Mouse (Mus musculus): ENCODE results near the gene Rpl36a. TPM values are rescaled to one million over a fixed set of nuclear protein-coding genes. Genes with fewer than 3 reads are reported as not detected.

Gene Rpl36a
- polyA plus RNA-seq, 1 experiment = 219 TPM

GRCm38 (mm10) chrX:134619695-134620094, 34.2 kb downstream of the Rpl36a start:
- H3K27ac ChIP-seq (ENCODE audit: insufficient read depth, low read depth, low read length) = no peak overlapping the region
- TF ChIP-seq POLR2A (IDR thresholded peaks at IDR 0.05; ENCODE audit: low read depth, low read length) (no peak), CTCF (conservative IDR thresholded peaks at IDR 0.05; ENCODE audit: insufficient read depth, insufficient read length, low read depth, low read length) (no peak)
- DNase-seq = no peak
- H3K36me3 ChIP-seq (ENCODE audit: control insufficient read depth, insufficient read depth, low read length) = no peaks in the 10 kb centered on the region
- H3K4me1 ChIP-seq (ENCODE audit: control insufficient read depth, insufficient read depth, low read length) = no peaks in the 10 kb centered on the region
- no peak overlapping the region for H3K4me3 ChIP-seq (ENCODE audit: insufficient read depth, low read depth, low read length)
- 63% methylated on average over 9 of the region's 9 CpGs for WGBS
- no peaks in the 10 kb centered on the region for H3K27me3 ChIP-seq (replicated peaks; ENCODE audit: control insufficient read depth, insufficient read depth, low read length)

GRCm38 (mm10) chrX:134620254-134620865, 34.9 kb downstream of the Rpl36a start:
- WGBS = 62% methylated on average over 8 of the region's 8 CpGs
- no peak overlapping the region for H3K27ac ChIP-seq (ENCODE audit: insufficient read depth, low read depth, low read length)
- DNase-seq = no peak
- H3K27me3 ChIP-seq (replicated peaks; ENCODE audit: control insufficient read depth, insufficient read depth, low read length) = no peaks in the 10 kb centered on the region
- H3K36me3 ChIP-seq (ENCODE audit: control insufficient read depth, insufficient read depth, low read length) = no peaks in the 10 kb centered on the region
- no peaks in the 10 kb centered on the region for H3K4me1 ChIP-seq (ENCODE audit: control insufficient read depth, insufficient read depth, low read length)
- H3K4me3 ChIP-seq (ENCODE audit: insufficient read depth, low read depth, low read length) = no peak overlapping the region
- TF ChIP-seq CTCF (conservative IDR thresholded peaks at IDR 0.05; ENCODE audit: insufficient read depth, insufficient read length, low read depth, low read length) (no peak), POLR2A (IDR thresholded peaks at IDR 0.05; ENCODE audit: low read depth, low read length) (no peak)

GRCm38 (mm10) chrX:134621685-134622084, 36.2 kb downstream of the Rpl36a start:
- no peaks in the 10 kb centered on the region for H3K27me3 ChIP-seq (replicated peaks; ENCODE audit: control insufficient read depth, insufficient read depth, low read length)
- no peaks in the 10 kb centered on the region for H3K36me3 ChIP-seq (ENCODE audit: control insufficient read depth, insufficient read depth, low read length)
- H3K4me3 ChIP-seq (ENCODE audit: insufficient read depth, low read depth, low read length) = no peak overlapping the region
- no peak for DNase-seq
- TF ChIP-seq POLR2A (IDR thresholded peaks at IDR 0.05; ENCODE audit: low read depth, low read length) (no peak), CTCF (conservative IDR thresholded peaks at IDR 0.05; ENCODE audit: insufficient read depth, insufficient read length, low read depth, low read length) (no peak)
- no peak overlapping the region for H3K27ac ChIP-seq (ENCODE audit: insufficient read depth, low read depth, low read length)
- 90% methylated on average over 3 of the region's 3 CpGs for WGBS
- H3K4me1 ChIP-seq (ENCODE audit: control insufficient read depth, insufficient read depth, low read length) = no peaks in the 10 kb centered on the region

GRCm38 (mm10) chrX:134623350-134623749, 37.9 kb downstream of the Rpl36a start:
- WGBS = 82% methylated on average over 4 of the region's 4 CpGs
- no peaks in the 10 kb centered on the region for H3K36me3 ChIP-seq (ENCODE audit: control insufficient read depth, insufficient read depth, low read length)
- H3K4me3 ChIP-seq (ENCODE audit: insufficient read depth, low read depth, low read length) = no peak overlapping the region
- H3K27me3 ChIP-seq (replicated peaks; ENCODE audit: control insufficient read depth, insufficient read depth, low read length) = no peaks in the 10 kb centered on the region
- no peak overlapping the region for H3K27ac ChIP-seq (ENCODE audit: insufficient read depth, low read depth, low read length)
- no peaks in the 10 kb centered on the region for H3K4me1 ChIP-seq (ENCODE audit: control insufficient read depth, insufficient read depth, low read length)
- DNase-seq = no peak
- no peak for TF ChIP-seq POLR2A (IDR thresholded peaks at IDR 0.05; ENCODE audit: low read depth, low read length)
- no peak for TF ChIP-seq CTCF (conservative IDR thresholded peaks at IDR 0.05; ENCODE audit: insufficient read depth, insufficient read length, low read depth, low read length)

GRCm38 (mm10) chrX:134628200-134628599, 42.7 kb downstream of the Rpl36a start:
- TF ChIP-seq POLR2A (IDR thresholded peaks at IDR 0.05; ENCODE audit: low read depth, low read length) = no peak
- no peak for TF ChIP-seq CTCF (conservative IDR thresholded peaks at IDR 0.05; ENCODE audit: insufficient read depth, insufficient read length, low read depth, low read length)
- Histone ChIP-seq H3K27me3 (replicated peaks; ENCODE audit: control insufficient read depth, insufficient read depth, low read length) (no peaks in the 10 kb centered on the region), H3K27ac (ENCODE audit: insufficient read depth, low read depth, low read length) (no peak overlapping the region), H3K4me3 (ENCODE audit: insufficient read depth, low read depth, low read length) (no peak overlapping the region), H3K4me1 (ENCODE audit: control insufficient read depth, insufficient read depth, low read length) (no peaks in the 10 kb centered on the region), H3K36me3 (ENCODE audit: control insufficient read depth, insufficient read depth, low read length) (no peaks in the 10 kb centered on the region)
- 67% methylated on average over 2 of the region's 2 CpGs for WGBS
- DNase-seq = no peak

GRCm38 (mm10) chrX:134632710-134633109, 47.3 kb downstream of the Rpl36a start:
- Histone ChIP-seq H3K4me3 (ENCODE audit: insufficient read depth, low read depth, low read length) (no peak overlapping the region), H3K4me1 (ENCODE audit: control insufficient read depth, insufficient read depth, low read length) (no peaks in the 10 kb centered on the region), H3K27me3 (replicated peaks; ENCODE audit: control insufficient read depth, insufficient read depth, low read length) (no peaks in the 10 kb centered on the region), H3K36me3 (ENCODE audit: control insufficient read depth, insufficient read depth, low read length) (no peaks in the 10 kb centered on the region), H3K27ac (ENCODE audit: insufficient read depth, low read depth, low read length) (no peak overlapping the region)
- WGBS = 94% methylated on average over 5 of the region's 5 CpGs
- DNase-seq = no peak
- TF ChIP-seq CTCF (conservative IDR thresholded peaks at IDR 0.05; ENCODE audit: insufficient read depth, insufficient read length, low read depth, low read length) = no peak
- no peak for TF ChIP-seq POLR2A (IDR thresholded peaks at IDR 0.05; ENCODE audit: low read depth, low read length)

- 74% methylated on average over 3 of the region's 3 CpGs for WGBS
- no peak overlapping the region for H3K27ac ChIP-seq (ENCODE audit: insufficient read depth, low read depth, low read length)
- H3K36me3 ChIP-seq (ENCODE audit: control insufficient read depth, insufficient read depth, low read length) = no peaks in the 10 kb centered on the region
- no peak for DNase-seq
- H3K27me3 ChIP-seq (replicated peaks; ENCODE audit: control insufficient read depth, insufficient read depth, low read length) = no peaks in the 10 kb centered on the region
- H3K4me3 ChIP-seq (ENCODE audit: insufficient read depth, low read depth, low read length) = no peak overlapping the region
- TF ChIP-seq POLR2A (IDR thresholded peaks at IDR 0.05; ENCODE audit: low read depth, low read length) (no peak), CTCF (conservative IDR thresholded peaks at IDR 0.05; ENCODE audit: insufficient read depth, insufficient read length, low read depth, low read length) (no peak)
- no peaks in the 10 kb centered on the region for H3K4me1 ChIP-seq (ENCODE audit: control insufficient read depth, insufficient read depth, low read length)
Measured at GRCm38 (mm10) chrX:134635111-134635510, 49.7 kb downstream of the Rpl36a start.

Data from kidney, adult 2 months (tissue).